Comparison of ENCODE assay signal across 8 mouse cellular contexts in genomic region chr10:77516379-77516951, GRCm38 (mm10). TPM values are rescaled to one million over a fixed set of nuclear protein-coding genes. Genes with fewer than 3 reads are reported as not detected.
DNase-seq lines count a peak whose midpoint lies in the region; ATAC-seq lines count a peak whose summit lies in the region.

No protein-coding gene starts in this region.

- H3K9ac ChIP-seq in lung, embryonic 15.5 days = peak overlapping the region; percentile 81
- H3K9ac ChIP-seq in embryonic facial prominence, embryonic 11.5 days (replicated peaks; ENCODE audit: low read length) = peak overlapping the region; percentile 93
- H3K9ac ChIP-seq in hindbrain, embryonic 14.5 days = peak overlapping the region; percentile 95
- H3K9ac ChIP-seq in liver, embryonic 15.5 days = peak overlapping the region; percentile 94

- peaks cover 20% of the 10 kb centered on the region; the same call in 1 of the 2 replicates for H3K36me3 ChIP-seq in lung, embryonic 15.5 days
- H3K36me3 ChIP-seq in embryonic facial prominence, embryonic 11.5 days (replicated peaks; ENCODE audit: control insufficient read depth, insufficient read depth, low read depth, low read length) = no peaks in the 10 kb centered on the region; the same call in 1 of the 2 replicates
- H3K36me3 ChIP-seq in hindbrain, embryonic 14.5 days (replicated peaks; ENCODE audit: control insufficient read depth, insufficient read depth) = peaks cover 23% of the 10 kb centered on the region
- peaks cover 27% of the 10 kb centered on the region for H3K36me3 ChIP-seq in liver, embryonic 15.5 days (replicated peaks)

- peak overlapping the region; percentile 81 for H3K4me3 ChIP-seq in lung, embryonic 15.5 days
- peak overlapping the region; percentile 89 for H3K4me3 ChIP-seq in embryonic facial prominence, embryonic 11.5 days (ENCODE audit: low read depth, low read length)
- H3K4me3 ChIP-seq in hindbrain, embryonic 14.5 days (replicated peaks; ENCODE audit: low read length) = peak overlapping the region; percentile 98
- H3K4me3 ChIP-seq in liver, embryonic 15.5 days (replicated peaks) = peak overlapping the region; percentile 93

- no peak for DNase-seq in lung, postnatal 4 days
- DNase-seq in embryonic facial prominence, embryonic 11.5 days (ENCODE audit: low spot score) = peak; percentile 4
- no peak for DNase-seq in hindbrain, embryonic 14.5 days (ENCODE audit: low spot score)
- DNase-seq in thymus, postnatal 14 days = peak; percentile 29
- no peak for DNase-seq in layer of hippocampus, adult 18-20 months (ENCODE audit: low spot score in 2 of 2)
- DNase-seq in gastrocnemius, postnatal 14 days = no peak

- no peaks in the 10 kb centered on the region for H3K9me3 ChIP-seq in lung, embryonic 15.5 days
- no peaks in the 10 kb centered on the region for H3K9me3 ChIP-seq in embryonic facial prominence, embryonic 11.5 days (replicated peaks; ENCODE audit: control insufficient read depth, low read length)
- H3K9me3 ChIP-seq in hindbrain, embryonic 14.5 days (ENCODE audit: control insufficient read depth, low read length) = no peaks in the 10 kb centered on the region
- H3K9me3 ChIP-seq in liver, embryonic 15.5 days (replicated peaks) = no peaks in the 10 kb centered on the region

- peaks cover 20% of the 10 kb centered on the region for H3K4me1 ChIP-seq in lung, embryonic 15.5 days
- no peaks in the 10 kb centered on the region for H3K4me1 ChIP-seq in embryonic facial prominence, embryonic 11.5 days (ENCODE audit: control insufficient read depth, insufficient read depth, low read length)
- H3K4me1 ChIP-seq in hindbrain, embryonic 14.5 days (replicated peaks; ENCODE audit: control insufficient read depth, insufficient read depth, low read length) = peaks cover 17% of the 10 kb centered on the region
- peaks cover 39% of the 10 kb centered on the region for H3K4me1 ChIP-seq in liver, embryonic 15.5 days (replicated peaks)

- WGBS in lung, embryonic 15.5 days = 31% methylated on average over 14 of the region's 14 CpGs
- 48% methylated on average over 14 of the region's 14 CpGs for WGBS in embryonic facial prominence, embryonic 11.5 days
- WGBS in hindbrain, embryonic 14.5 days = 47% methylated on average over 14 of the region's 14 CpGs
- whole genome bisulfite sequencing in liver, embryonic 15.5 days (ENCODE audit: insufficient replicate concordance) = 50% methylated on average over 14 of the region's 14 CpGs

- peak overlapping the region; percentile 80 for H3K4me2 ChIP-seq in lung, embryonic 15.5 days
- peak overlapping the region; percentile 83 for H3K4me2 ChIP-seq in embryonic facial prominence, embryonic 11.5 days (ENCODE audit: low read depth, low read length)
- peak overlapping the region; percentile 84 for H3K4me2 ChIP-seq in hindbrain, embryonic 14.5 days (replicated peaks)
- peak overlapping the region; percentile 92 for H3K4me2 ChIP-seq in liver, embryonic 15.5 days

- H3K27me3 ChIP-seq in lung, embryonic 15.5 days = no peaks in the 10 kb centered on the region
- no peaks in the 10 kb centered on the region for H3K27me3 ChIP-seq in embryonic facial prominence, embryonic 11.5 days (ENCODE audit: control insufficient read depth, insufficient read depth, low read length)
- H3K27me3 ChIP-seq in hindbrain, embryonic 14.5 days (ENCODE audit: control insufficient read depth, insufficient read depth, low read length) = no peaks in the 10 kb centered on the region
- peaks cover 1% of the 10 kb centered on the region for H3K27me3 ChIP-seq in liver, embryonic 15.5 days

- intact Hi-C loops in gastrocnemius, postnatal 14 days (cut with DNase I; ENCODE audit: low total_unique reads) = no loop called here

- ATAC-seq in lung, embryonic 15.5 days (ENCODE audit: borderline replicate concordance, extremely low read depth, low FRiP score, low TSS enrichment) = no peak
- ATAC-seq in embryonic facial prominence, embryonic 11.5 days (replicated peaks; ENCODE audit: insufficient number of reproducible peaks, low FRiP score, low TSS enrichment, low read depth) = no peak
- ATAC-seq in hindbrain, embryonic 14.5 days (ENCODE audit: low FRiP score) = 0 out of 2 replicates have a peak, but pooled peaks have one; percentile 9
- ATAC-seq in liver, embryonic 15.5 days (ENCODE audit: insufficient read depth) = no peak

- H3K27ac ChIP-seq in lung, embryonic 15.5 days = peak overlapping the region; percentile 72
- H3K27ac ChIP-seq in embryonic facial prominence, embryonic 11.5 days (replicated peaks; ENCODE audit: low read depth, low read length) = 0 out of 2 replicates have a peak overlapping the region, but pooled peaks have one; percentile 59
- peak overlapping the region; percentile 83 for H3K27ac ChIP-seq in hindbrain, embryonic 14.5 days
- peak overlapping the region; percentile 81 for H3K27ac ChIP-seq in liver, embryonic 15.5 days (replicated peaks)

RNA-seq across cellular contexts. Expression of gene Fam207a, which starts 0.9 kb away (rescaled TPM):
- polyA plus RNA-seq in lung, embryonic 15.5 days (2015; fragmentation: Nextera tagmentation; extraction: Ambion mirVana) = 35.1 and 38.0 TPM in 2 replicates
- 40.6 and 42.3 TPM in 2 replicates for polyA plus RNA-seq in embryonic facial prominence, embryonic 11.5 days (2014; fragmentation: Nextera tagmentation; extraction: Ambion mirVana)
- 37.7 and 41.0 TPM in 2 replicates for polyA plus RNA-seq in hindbrain, embryonic 14.5 days (2014; fragmentation: Nextera tagmentation; extraction: Ambion mirVana)
- 14.9 and 16.0 TPM in 2 replicates for polyA plus RNA-seq in liver, embryonic 15.5 days (2015; fragmentation: Nextera tagmentation; extraction: Ambion mirVana)
- 10 to 100 TPM; 37.6 to 40.5 TPM for total RNA-seq in layer of hippocampus, adult 18-20 months (2021)
- 10 to 100 TPM in 1 of 2 experiments, 1 to 10 TPM in 1; 7.9 to 10.0 TPM for total RNA-seq in gastrocnemius, postnatal 14 days (2021)

RNA-seq across cellular contexts. Expression of gene Itgb2, which starts 13.6 kb away (rescaled TPM):
- polyA plus RNA-seq in lung, embryonic 15.5 days (2015; fragmentation: Nextera tagmentation; extraction: Ambion mirVana) = 3.7 and 5.3 TPM in 2 replicates
- polyA plus RNA-seq in embryonic facial prominence, embryonic 11.5 days (2014; fragmentation: Nextera tagmentation; extraction: Ambion mirVana) = 1.3 and 1.4 TPM in 2 replicates
- 0.99 and 1.1 TPM in 2 replicates for polyA plus RNA-seq in hindbrain, embryonic 14.5 days (2014; fragmentation: Nextera tagmentation; extraction: Ambion mirVana)
- 17.1 and 18.5 TPM in 2 replicates for polyA plus RNA-seq in liver, embryonic 15.5 days (2015; fragmentation: Nextera tagmentation; extraction: Ambion mirVana)
- total RNA-seq in layer of hippocampus, adult 18-20 months (2021) = 1 to 10 TPM; 3.6 to 4.5 TPM
- 1 to 10 TPM; 1.8 to 2.1 TPM for total RNA-seq in gastrocnemius, postnatal 14 days (2021)

Comparison
In these comparisons a context has a peak if more than half of its experiments do, and no peak if none do; other contexts are left out.
1. DNase-seq: peak in embryonic facial prominence, embryonic 11.5 days (single experiment) and thymus, postnatal 14 days (single experiment); none in lung, postnatal 4 days (0 of 2), hindbrain, embryonic 14.5 days (single experiment), layer of hippocampus, adult 18-20 months (0 of 2) and gastrocnemius, postnatal 14 days (single experiment).
2. Peak in every context shown above with its lines, with median percentiles within 50 percentile points of each other: H3K27ac ChIP-seq, H3K4me2 ChIP-seq, H3K4me3 ChIP-seq and H3K9ac ChIP-seq.